Comparison of ENCODE assay signal across 12 mouse cellular contexts in genomic region chr9:31301107-31301506, GRCm38 (mm10). TPM values are rescaled to one million over a fixed set of nuclear protein-coding genes. Genes with fewer than 3 reads are reported as not detected.
DNase-seq lines count a peak whose midpoint lies in the region; ATAC-seq lines count a peak whose summit lies in the region.
"Had no signal": no experiment of that assay in that cellular context is flagged by ENCODE, and none has a peak within 500 bp of the region (broad histone marks: within the 10 kb centered on the region; RNA-seq: fewer than 3 reads in every experiment).

No protein-coding gene starts in this region.

- no peak overlapping the region for H3K4me3 ChIP-seq in midbrain, embryonic 14.5 days (replicated peaks; ENCODE audit: low read depth, low read length)
- no peak overlapping the region for H3K4me3 ChIP-seq in midbrain, embryonic 13.5 days (replicated peaks)
- H3K4me3 ChIP-seq in forebrain, embryonic 10.5 days: no peak overlapping the region
- H3K4me3 ChIP-seq: forebrain, embryonic 13.5 days; limb, embryonic 13.5 days; neural tube, embryonic 12.5 days had no signal

- ATAC-seq in midbrain, embryonic 14.5 days (ENCODE audit: low FRiP score, low TSS enrichment): no peak
- ATAC-seq in midbrain, embryonic 13.5 days: no peak
- peak; percentile 72 to 74 for ATAC-seq in hematopoietic stem cell, adult 5-6 weeks (replicated peaks in 1 of 2; ENCODE audit: insufficient read depth in 1 of 2, low FRiP score in 2 of 2, low TSS enrichment in 1 of 2, low read depth in 1 of 2, poor library complexity in 2 of 2, severe bottlenecking in 2 of 2)
- ATAC-seq in megakaryocyte progenitor cell, adult 5-6 weeks (replicated peaks; ENCODE audit: poor library complexity): peak; percentile 63

- no peak for DNase-seq in midbrain, embryonic 14.5 days
- peak; percentile 63 for DNase-seq in thymus, postnatal 14 days
- no peak for DNase-seq in kidney, postnatal 4 days
- no peak for DNase-seq in gastrocnemius, postnatal 10 days
- DNase-seq in forebrain, embryonic 10.5 days (ENCODE audit: extremely low spot score, low spot score): no peak
- DNase-seq: cerebellum, postnatal 36 days had no signal

- no peak overlapping the region for H3K4me2 ChIP-seq in midbrain, embryonic 14.5 days (ENCODE audit: low read length)
- H3K4me2 ChIP-seq in midbrain, embryonic 13.5 days (replicated peaks): no peak overlapping the region
- H3K4me2 ChIP-seq: forebrain, embryonic 13.5 days; limb, embryonic 13.5 days; neural tube, embryonic 12.5 days had no signal

- H3K4me1 ChIP-seq in midbrain, embryonic 14.5 days (ENCODE audit: control insufficient read depth, insufficient read depth, low read length): no peaks in the 10 kb centered on the region
- peaks cover 14% of the 10 kb centered on the region for H3K4me1 ChIP-seq in midbrain, embryonic 13.5 days (replicated peaks)
- peaks cover 7% of the 10 kb centered on the region for H3K4me1 ChIP-seq in forebrain, embryonic 10.5 days
- H3K4me1 ChIP-seq: limb, embryonic 13.5 days; neural tube, embryonic 12.5 days had no signal

- H3K27ac ChIP-seq in midbrain, embryonic 14.5 days (replicated peaks; ENCODE audit: low read depth, low read length): 0 out of 2 replicates have a peak overlapping the region, but pooled peaks have one; percentile 37
- no peak overlapping the region for H3K27ac ChIP-seq in midbrain, embryonic 13.5 days
- H3K27ac ChIP-seq in forebrain, embryonic 10.5 days: no peak overlapping the region
- H3K27ac ChIP-seq: forebrain, embryonic 13.5 days; limb, embryonic 13.5 days; neural tube, embryonic 12.5 days had no signal

- WGBS in midbrain, embryonic 14.5 days: 85% methylated on average over 5 of the region's 5 CpGs
- 81% methylated on average over 5 of the region's 5 CpGs for WGBS in midbrain, embryonic 13.5 days
- WGBS in forebrain, embryonic 10.5 days: 83% methylated on average over 5 of the region's 5 CpGs

- no peaks in the 10 kb centered on the region for H3K9me3 ChIP-seq in midbrain, embryonic 14.5 days (ENCODE audit: control insufficient read depth, low read length)
- no peaks in the 10 kb centered on the region for H3K9me3 ChIP-seq in midbrain, embryonic 13.5 days
- no peaks in the 10 kb centered on the region for H3K9me3 ChIP-seq in forebrain, embryonic 10.5 days
- H3K9me3 ChIP-seq: forebrain, embryonic 13.5 days; limb, embryonic 13.5 days; neural tube, embryonic 12.5 days had no signal

- no peak overlapping the region for H3K9ac ChIP-seq in midbrain, embryonic 14.5 days (replicated peaks; ENCODE audit: low read length)
- H3K9ac ChIP-seq in midbrain, embryonic 13.5 days (replicated peaks): no peak overlapping the region
- H3K9ac ChIP-seq: forebrain, embryonic 13.5 days; limb, embryonic 13.5 days; neural tube, embryonic 12.5 days had no signal

- H3K27me3 ChIP-seq in midbrain, embryonic 14.5 days (ENCODE audit: control insufficient read depth, insufficient read depth, low read length): no peaks in the 10 kb centered on the region
- H3K27me3 ChIP-seq in midbrain, embryonic 13.5 days: no peaks in the 10 kb centered on the region
- H3K27me3 ChIP-seq in forebrain, embryonic 10.5 days (ENCODE audit: poor library complexity, severe bottlenecking): no peaks in the 10 kb centered on the region
- H3K27me3 ChIP-seq: forebrain, embryonic 13.5 days; limb, embryonic 13.5 days; neural tube, embryonic 12.5 days had no signal

- H3K36me3 ChIP-seq in midbrain, embryonic 14.5 days (ENCODE audit: control insufficient read depth, insufficient read depth, low read length): no peaks in the 10 kb centered on the region
- H3K36me3 ChIP-seq in midbrain, embryonic 13.5 days: no peaks in the 10 kb centered on the region
- no peaks in the 10 kb centered on the region; the same call in 1 of the 2 replicates for H3K36me3 ChIP-seq in forebrain, embryonic 10.5 days (replicated peaks)
- H3K36me3 ChIP-seq: limb, embryonic 13.5 days; neural tube, embryonic 12.5 days had no signal

RNA-seq across cellular contexts. Expression of gene Prdm10, which starts 20.8 kb away (rescaled TPM):
- polyA plus RNA-seq in midbrain, embryonic 14.5 days (2014; fragmentation: Nextera tagmentation; extraction: Ambion mirVana): 9.1 and 9.7 TPM in 2 replicates
- polyA plus RNA-seq in midbrain, embryonic 13.5 days (2015; fragmentation: Nextera tagmentation; extraction: Ambion mirVana): 9.1 and 9.5 TPM in 2 replicates
- 9.8 and 10.8 TPM in 2 replicates for total RNA-seq in hematopoietic stem cell, adult 5-6 weeks (2017)
- total RNA-seq in megakaryocyte progenitor cell, adult 5-6 weeks (2015): 8.9 and 11.7 TPM in 2 replicates
- total RNA-seq in megakaryocyte progenitor cell, adult 5-6 weeks (2017): 9.2 and 10.6 TPM in 2 replicates
- 1 to 10 TPM; 3.4 to 5.7 TPM for total RNA-seq in gastrocnemius, postnatal 10 days (2021)
- 8.2 and 8.9 TPM in 2 replicates for polyA plus RNA-seq in forebrain, embryonic 10.5 days (2016; fragmentation: Nextera tagmentation; extraction: Ambion mirVana)

Comparison
In these comparisons a context has a peak if more than half of its experiments do, and no peak if none do; other contexts are left out.
1. ATAC-seq: peak in hematopoietic stem cell, adult 5-6 weeks (2 of 2) and megakaryocyte progenitor cell, adult 5-6 weeks (single experiment); none in midbrain, embryonic 14.5 days (single experiment) and midbrain, embryonic 13.5 days (single experiment).